Mouse (Mus musculus) heart, adult 2 months (tissue): ENCODE measurements around the gene Ddx60. TPM values are rescaled to one million over a fixed set of nuclear protein-coding genes. Genes with fewer than 3 reads are reported as not detected.
A peak's percentile ranks its signal among the peaks of the same experiment; 100 is the strongest.

Experiments
- DNase-seq, 2 experiments: peaks; one replicate each; pipeline ENCODE4 v3.0.0; 2021
- H3K27ac ChIP-seq: fragments of 200-600 bp; 2 replicates; pipeline ENCODE4 v1.8.1; 2022
- H3K27me3 ChIP-seq: fragments of 200-500 bp; 2 replicates; pipeline ENCODE4 v1.6.1; 2012; ENCODE audit warnings: mild to moderate bottlenecking, low read length, inconsistent platforms, mixed read lengths; ENCODE audit not compliant: control insufficient read depth, insufficient read depth
- H3K36me3 ChIP-seq: fragments of 200-500 bp; 2 replicates; pipeline ENCODE4 v1.6.1; 2012; ENCODE audit warnings: low read length, inconsistent platforms; ENCODE audit not compliant: control insufficient read depth, insufficient read depth
- H3K4me1 ChIP-seq: fragments of 200-500 bp; 2 replicates; pipeline ENCODE4 v1.6.1; 2011; ENCODE audit warnings: low read length; ENCODE audit not compliant: control insufficient read depth, insufficient read depth
- H3K4me3 ChIP-seq: fragments of 200-600 bp; 2 replicates; pipeline ENCODE4 v1.8.1; 2022
- H3K79me2 ChIP-seq: fragments of 200-500 bp; replicated peaks from 2 replicates; pipeline ENCODE4 v1.6.1; 2012; ENCODE audit warnings: mild to moderate bottlenecking, inconsistent platforms, low read length, moderate library complexity, mixed read lengths; ENCODE audit not compliant: control insufficient read depth, insufficient read depth
- H3K9ac ChIP-seq: fragments of 200-500 bp; 2 replicates; pipeline ENCODE4 v1.6.1; 2012; ENCODE audit warnings: low read depth, mild to moderate bottlenecking, control low read depth, inconsistent platforms, low read length, mixed read lengths
- CTCF ChIP-seq: fragments of 200-600 bp; IDR thresholded peaks from 2 replicates; pipeline ENCODE4 v1.8.1; 2022; ENCODE audit warnings: antibody characterized with exemption, mild to moderate bottlenecking, moderate library complexity
- EP300 ChIP-seq: fragments of 200-500 bp; IDR thresholded peaks from 2 replicates; pipeline ENCODE4 v1.6.1; 2011; ENCODE audit warnings: low read depth, low read length, control low read depth; ENCODE audit not compliant: insufficient read depth
- POLR2A ChIP-seq: fragments of 200-500 bp; IDR thresholded peaks from 2 replicates; pipeline ENCODE4 v1.6.1; 2011; ENCODE audit warnings: mild to moderate bottlenecking, low read depth, low read length, control low read depth; ENCODE audit not compliant: insufficient read depth
- WGBS: fragments of 180-500 bp; shearing (Covaris S2); methylation state at CpG from one replicate; pipeline ENCODE4 v1.1.7; 2018; 5-methylcytosine and 5-hydroxymethylcytosine counted together
- intact Hi-C: fragments of 180-260 bp; cut with DNase I; formaldehyde crosslinking; loops from one replicate; pipeline ENCODE4 v1.15.1; 2025
- polyA plus RNA-seq: library from polyadenylated mRNA; depleted of rRNA; stranded (reverse); fragments of >200 nt; gene quantifications from 2 replicates; pipeline ENCODE4 v1.2.3, GENCODE M21; 2012
- total RNA-seq, 2 experiments: library from RNA; stranded (reverse); gene quantifications; 2 replicates each; pipeline ENCODE4 v1.2.3; 2021

Gene Ddx60
- total and polyA plus RNA-seq, 3 experiments: 0.53 to 1.7 (median 1.1) TPM

GRCm38 (mm10) chr8:61908303-61909215, 19.3 kb upstream of the Ddx60 start:
- TF ChIP-seq EP300: peak; percentile 74; the same call in 1 of the 2 replicates
- no peak for TF ChIP-seq POLR2A

GRCm38 (mm10) chr8:61909313-61909712, 18.6 kb upstream of the Ddx60 start:
- DNase-seq: no peak
- H3K9ac ChIP-seq: no peak overlapping the region

More at GRCm38 (mm10) chr8:61908303-61909215, 19.3 kb upstream of the Ddx60 start:
- H3K4me1 ChIP-seq: peaks cover 8% of the 10 kb centered on the region
- peaks cover 10% of the 10 kb centered on the region for H3K36me3 ChIP-seq
- H3K4me3 ChIP-seq: peak overlapping the region; percentile 16; the same call in 1 of the 2 replicates
- no peaks in the 10 kb centered on the region for H3K27me3 ChIP-seq
- peak; percentile 63 to 84 for DNase-seq
- 13% methylated on average over 13 of the region's 13 CpGs for WGBS
- peak overlapping the region; percentile 52 for H3K27ac ChIP-seq
- H3K79me2 ChIP-seq: no peaks in the 10 kb centered on the region
- H3K9ac ChIP-seq: peak overlapping the region; percentile 48; the same call in 1 of the 2 replicates
- intact Hi-C loops: no loop called here

GRCm38 (mm10) chr8:61912817-61913216, 15.1 kb upstream of the Ddx60 start:
- H3K79me2 ChIP-seq: no peaks in the 10 kb centered on the region
- 97% methylated on average over 5 of the region's 5 CpGs for WGBS
- no peak for DNase-seq
- no peaks in the 10 kb centered on the region for H3K27me3 ChIP-seq
- peaks cover 10% of the 10 kb centered on the region for H3K36me3 ChIP-seq
- intact Hi-C loops: no loop called here
- no peak overlapping the region for H3K27ac ChIP-seq
- peaks cover 8% of the 10 kb centered on the region for H3K4me1 ChIP-seq
- TF ChIP-seq EP300 (no peak), CTCF (no peak), POLR2A (no peak)
- no peak overlapping the region for H3K4me3 ChIP-seq
- H3K9ac ChIP-seq: no peak overlapping the region

More at GRCm38 (mm10) chr8:61909313-61909712, 18.6 kb upstream of the Ddx60 start:
- peaks cover 10% of the 10 kb centered on the region for H3K36me3 ChIP-seq
- WGBS: 37% methylated on average over 3 of the region's 3 CpGs
- intact Hi-C loops: no loop called here
- H3K4me3 ChIP-seq: no peak overlapping the region
- peaks cover 8% of the 10 kb centered on the region for H3K4me1 ChIP-seq
- no peaks in the 10 kb centered on the region for H3K27me3 ChIP-seq
- peak overlapping the region; percentile 10; the same call in 1 of the 2 replicates for H3K27ac ChIP-seq
- TF ChIP-seq CTCF (no peak), POLR2A (no peak), EP300 (no peak)
- no peaks in the 10 kb centered on the region for H3K79me2 ChIP-seq

GRCm38 (mm10) chr8:61913957-61914356, 13.9 kb upstream of the Ddx60 start:
- no peaks in the 10 kb centered on the region for H3K27me3 ChIP-seq
- H3K9ac ChIP-seq: no peak overlapping the region
- peaks cover 7% of the 10 kb centered on the region for H3K4me1 ChIP-seq
- H3K27ac ChIP-seq: peak overlapping the region; percentile 49
- peaks cover 8% of the 10 kb centered on the region for H3K36me3 ChIP-seq
- no peak overlapping the region for H3K4me3 ChIP-seq
- TF ChIP-seq CTCF (no peak), EP300 (peak; percentile 76), POLR2A (peak; percentile 33; the same call in 1 of the 2 replicates)
- no peak for DNase-seq
- intact Hi-C loops: no loop called here
- no peaks in the 10 kb centered on the region for H3K79me2 ChIP-seq
- 60% methylated on average over 9 of the region's 9 CpGs for WGBS

GRCm38 (mm10) chr8:61917287-61917686, 10.6 kb upstream of the Ddx60 start:
- 80% methylated on average over 4 of the region's 4 CpGs for WGBS
- Histone ChIP-seq H3K79me2 (no peaks in the 10 kb centered on the region), H3K27ac (no peak overlapping the region), H3K4me3 (no peak overlapping the region), H3K4me1 (peaks cover 1% of the 10 kb centered on the region; the same call in 1 of the 2 replicates), H3K9ac (no peak overlapping the region), H3K36me3 (no peaks in the 10 kb centered on the region; the same call in 1 of the 2 replicates), H3K27me3 (no peaks in the 10 kb centered on the region)
- intact Hi-C loops: no loop called here
- no peak for DNase-seq
- no peak for TF ChIP-seq POLR2A
- TF ChIP-seq CTCF: no peak
- no peak for TF ChIP-seq EP300
